Mouse (Mus musculus) right cerebral cortex, adult 18-20 months (tissue): ENCODE measurements at regions not wholly inside any gene's neighbourhood (a gene's known extent, or its start where the extent isn't known, plus 50 kb on each side); places are given as distances from the start of the nearest gene placed in this dataset.
A peak's percentile ranks its signal among the peaks of the same experiment; 100 is the strongest.

ENCODE experiments used
- DNase-seq: peaks from one replicate; pipeline ENCODE4 v3.0.0; 2022; ENCODE audit warnings: mixed read lengths

GRCm38 (mm10) chr7:117859419-117859818, 256.6 kb downstream of the Rps15a start:
- no peak for DNase-seq

- DNase-seq, result peak; percentile 57
Measured at GRCm38 (mm10) chr7:117855955-117856354, 260.0 kb downstream of the Rps15a start.

GRCm38 (mm10) chr7:117853716-117854115, 262.3 kb downstream of the Rps15a start:
- DNase-seq, result no peak

GRCm38 (mm10) chr7:117852866-117853265, 263.1 kb downstream of the Rps15a start:
- DNase-seq, result no peak

GRCm38 (mm10) chr7:117850822-117851221, 265.2 kb downstream of the Rps15a start:
- no peak for DNase-seq

- DNase-seq, result no peak
Measured at GRCm38 (mm10) chr7:117846041-117846440, 269.9 kb downstream of the Rps15a start.

GRCm38 (mm10) chr7:117842780-117843179, 273.2 kb downstream of the Rps15a start:
- DNase-seq, result no peak

- no peak for DNase-seq
Measured at GRCm38 (mm10) chr7:117795035-117795434, 321.0 kb downstream of the Rps15a start.

DNA sequence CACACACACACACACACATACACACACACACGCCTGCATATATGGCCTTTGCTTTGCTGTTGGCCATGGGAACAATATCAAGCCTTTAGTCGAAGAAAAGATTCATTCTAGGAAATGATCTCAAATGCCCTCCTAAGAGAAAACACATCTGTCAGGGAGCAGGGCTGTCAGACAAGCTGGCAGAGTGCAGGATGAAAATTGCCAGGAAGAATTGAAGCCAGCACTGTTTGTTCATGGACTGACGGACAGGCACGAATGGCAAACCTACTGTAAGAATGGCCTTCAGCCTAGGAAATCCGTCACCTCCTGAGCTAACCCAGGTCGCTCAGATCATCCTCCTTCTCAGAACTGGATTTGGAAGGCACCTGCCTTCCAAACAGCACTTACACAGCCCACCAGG, 322.0 kb downstream of the Rps15a start:
- no peak for DNase-seq

DNA sequence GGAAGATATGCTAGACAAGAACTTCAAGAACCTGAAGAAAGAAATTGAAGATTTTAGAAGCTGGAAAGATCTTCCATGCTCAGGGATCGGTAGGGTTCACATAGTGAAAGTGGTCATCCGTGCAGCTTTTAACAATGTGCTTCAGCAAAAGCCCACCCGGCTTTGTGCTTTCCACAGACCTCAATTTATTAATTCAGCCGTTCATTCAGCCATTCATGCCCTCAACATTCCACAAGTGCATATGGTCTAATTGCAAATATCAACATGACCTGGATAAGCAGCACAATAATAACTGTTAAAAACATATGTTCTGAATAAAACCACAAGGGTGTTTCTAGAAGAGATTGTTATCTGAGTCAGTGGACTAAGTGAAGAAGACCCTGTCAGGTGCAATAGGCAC, 323.5 kb downstream of the Rps15a start:
- DNase-seq, result no peak

- DNase-seq, result no peak
Measured at GRCm38 (mm10) chr7:117778996-117779395, 337.0 kb downstream of the Rps15a start.

GRCm38 (mm10) chr7:117777921-117778320, 338.1 kb downstream of the Rps15a start:
- no peak for DNase-seq

DNA sequence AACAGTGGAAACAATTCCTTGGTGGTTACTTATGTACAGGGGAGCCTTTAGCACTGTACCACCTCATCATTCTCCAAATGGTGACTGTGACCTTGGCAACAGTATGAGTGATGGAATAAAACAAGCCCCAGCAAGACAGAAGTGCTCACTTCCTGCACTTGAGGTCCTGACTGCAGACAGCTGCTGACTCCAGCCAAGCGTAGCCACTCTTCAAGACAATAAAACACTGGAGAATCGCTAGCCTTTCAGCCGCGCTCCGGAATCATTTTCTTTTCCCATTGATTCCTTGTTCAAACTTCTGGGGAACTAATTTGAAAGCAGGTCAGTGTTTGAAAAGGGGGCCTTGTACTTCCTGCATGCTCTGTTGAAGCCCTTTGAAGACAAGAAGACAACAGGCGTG, 344.2 kb downstream of the Rps15a start:
- no peak for DNase-seq

DNA sequence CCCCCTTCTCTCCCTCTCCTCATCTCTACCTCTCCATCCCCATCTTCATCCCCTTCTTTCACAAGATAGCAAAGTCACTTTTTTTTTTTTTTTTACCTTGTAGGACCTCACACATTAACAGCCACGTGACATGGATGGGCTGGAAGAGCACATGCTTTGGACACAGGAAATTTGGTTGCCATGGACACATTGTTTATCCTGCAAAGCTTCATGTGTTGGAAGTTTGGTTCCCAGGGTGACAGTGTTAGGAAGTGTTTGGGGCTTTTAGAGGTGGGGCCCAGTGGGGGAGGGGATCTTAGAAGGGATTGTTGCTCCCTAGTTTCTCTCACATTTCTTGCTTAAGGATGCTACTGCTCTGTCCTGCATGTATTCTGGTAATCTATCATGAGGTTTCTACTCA, 356.5 kb downstream of the Rps15a start:
- no peak for DNase-seq

GRCm38 (mm10) chr7:117757033-117757432, 359.0 kb downstream of the Rps15a start:
- DNase-seq, result no peak

GRCm38 (mm10) chr7:117755830-117756229, 360.2 kb downstream of the Rps15a start:
- DNase-seq, result peak; percentile 30

GRCm38 (mm10) chr7:117753296-117753695, 362.7 kb downstream of the Rps15a start:
- DNase-seq, result peak; percentile 52

DNA sequence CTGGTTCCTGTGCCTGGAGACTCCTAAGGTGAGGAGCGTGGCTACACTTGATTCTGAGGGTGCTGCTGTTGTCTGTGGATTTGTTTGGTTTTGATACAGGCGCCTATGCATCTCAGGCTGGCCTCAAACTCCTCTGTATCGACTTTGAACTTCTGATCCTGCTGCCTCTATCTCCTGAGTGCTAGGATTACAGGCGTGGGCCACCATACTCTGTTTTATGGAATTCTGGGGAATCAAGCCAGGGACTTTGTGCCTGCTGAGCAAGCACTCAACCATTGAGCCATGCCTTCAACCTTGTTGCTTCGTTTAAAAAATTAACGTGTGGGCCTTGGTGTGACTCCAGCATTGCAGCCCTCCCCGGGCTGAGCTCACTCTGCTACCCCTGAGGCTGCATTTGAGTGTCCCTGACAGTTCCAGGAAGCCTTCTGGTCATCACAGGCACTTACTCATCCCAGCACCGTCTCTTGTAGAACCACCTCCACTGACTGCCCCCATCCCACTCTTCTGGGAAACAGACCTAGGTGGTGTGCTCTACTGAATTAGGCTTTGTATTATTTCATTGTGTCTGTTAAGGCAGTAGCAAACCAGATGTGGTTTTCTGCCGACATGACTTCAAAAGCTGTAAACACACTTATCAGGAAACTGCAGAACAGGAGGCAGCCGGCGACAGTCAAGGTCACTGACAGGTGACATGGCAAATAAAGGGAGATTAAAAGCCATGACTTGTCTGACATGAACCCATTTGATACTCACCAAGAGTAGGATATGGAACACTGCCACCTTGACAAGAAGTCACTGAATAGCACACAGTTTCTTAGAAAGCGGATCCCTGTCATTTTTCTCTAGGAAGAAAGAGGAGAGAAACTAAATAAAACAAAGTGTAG, 363.4 kb downstream of the Rps15a start:
- DNase-seq, result no peak

DNA sequence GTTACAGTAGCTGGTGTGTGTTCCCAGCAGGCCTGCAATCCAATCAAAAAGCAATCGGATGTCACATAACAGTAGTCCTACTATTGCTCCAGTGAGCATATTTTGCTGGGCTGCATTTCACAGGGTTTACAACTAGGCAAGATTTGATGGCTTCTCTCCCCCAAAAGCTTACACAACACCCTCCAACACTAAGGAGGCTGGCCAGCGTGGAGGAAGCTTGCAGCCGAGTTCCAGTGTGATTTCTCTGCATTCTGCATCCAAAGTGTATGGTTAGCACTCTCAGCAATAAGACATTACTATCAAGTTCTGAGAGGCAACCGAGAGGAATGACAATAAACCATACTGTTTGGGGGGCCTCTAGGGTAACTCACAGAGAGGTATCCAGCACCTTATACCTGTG, 367.2 kb downstream of the Xylt1 start:
- DNase-seq, result no peak

GRCm38 (mm10) chr7:117746393-117746792, 365.6 kb downstream of the Xylt1 start:
- DNase-seq, result no peak

GRCm38 (mm10) chr7:117739706-117740105, 358.9 kb downstream of the Xylt1 start:
- peak; percentile 19 for DNase-seq

DNA sequence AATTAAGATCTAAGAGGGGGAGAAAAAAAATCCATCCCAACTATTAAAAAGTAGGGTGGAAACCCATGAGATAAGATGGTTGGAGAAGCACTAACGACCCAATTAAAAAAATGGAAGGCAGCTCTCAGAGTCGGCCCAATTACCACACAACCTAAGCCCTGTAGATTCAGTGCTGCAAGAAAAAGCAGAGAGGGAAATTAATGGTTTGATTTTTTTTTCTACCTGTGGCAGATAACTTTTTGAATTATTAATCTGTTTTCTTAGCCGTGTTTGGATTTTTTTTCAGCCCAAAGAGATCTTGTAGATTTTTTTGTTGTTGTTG, 354.9 kb downstream of the Xylt1 start:
- DNase-seq, result no peak

- DNase-seq, result no peak
Measured at GRCm38 (mm10) chr7:117734994-117735698, 354.4 kb downstream of the Xylt1 start.

DNA sequence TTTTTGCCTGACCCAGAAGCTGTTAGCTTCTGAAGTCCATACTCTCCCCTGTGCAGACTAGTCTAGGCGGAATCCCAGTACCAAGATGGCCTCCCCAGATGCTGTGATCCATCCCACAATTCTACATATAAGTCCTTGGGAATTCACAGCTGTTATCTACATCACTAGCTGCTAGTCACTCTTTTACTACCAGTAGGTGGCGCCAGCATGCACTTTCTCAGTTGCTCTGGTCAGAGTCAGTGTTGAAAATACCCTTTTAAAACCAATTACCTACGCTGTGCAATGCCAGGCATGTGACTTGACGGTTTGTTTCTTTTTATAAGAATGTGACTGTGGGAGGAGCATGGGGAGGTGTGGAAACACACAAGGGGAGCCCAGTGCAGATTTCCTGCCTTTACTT, 348.3 kb downstream of the Xylt1 start:
- no peak for DNase-seq
